Mouse (Mus musculus): ENCODE measurements at regions not wholly inside any gene's neighbourhood (a gene's known extent, or its start where the extent isn't known, plus 50 kb on each side); places are given as distances from the start of the nearest gene placed in this dataset.

GRCm38 (mm10) chr3:15132136-15132535 is 200.0 kb downstream of the Gm9733 start:
- TF ChIP-seq ETS1 (IDR thresholded peaks at IDR 0.05; ENCODE audit: low read depth, low read length) = no peak
- no peak for TF ChIP-seq HCFC1 (IDR thresholded peaks at IDR 0.05; ENCODE audit: low read depth, low read length)
- no peak for TF ChIP-seq POLR2AphosphoS5 (IDR thresholded peaks at IDR 0.05; ENCODE audit: borderline replicate concordance, low read depth, low read length)
- no peak for TF ChIP-seq ZKSCAN1 (IDR thresholded peaks at IDR 0.05; ENCODE audit: low read depth, low read length)
- TF ChIP-seq BHLHE40 (IDR thresholded peaks at IDR 0.05; ENCODE audit: borderline replicate concordance, low read depth, low read length) = no peak
- no peak for TF ChIP-seq NRF1 (IDR thresholded peaks at IDR 0.05; ENCODE audit: insufficient read depth, low read depth, low read length, poor library complexity, severe bottlenecking)
- no peak for TF ChIP-seq TAL1 (IDR thresholded peaks at IDR 0.05; ENCODE audit: low read length)
- no peak for TF ChIP-seq MAX (IDR thresholded peaks at IDR 0.05; ENCODE audit: low read length)
- TF ChIP-seq CTCF (IDR thresholded peaks at IDR 0.05 in 2 of 3, conservative IDR thresholded peaks at IDR 0.05 in 1 of 3; ENCODE audit: control insufficient read depth in 1 of 3, insufficient read depth in 1 of 3, low read depth in 2 of 3, low read length in 3 of 3, poor library complexity in 1 of 3, severe bottlenecking in 1 of 3) = no peak
- no peak for TF ChIP-seq USF1 (IDR thresholded peaks at IDR 0.05; ENCODE audit: low read depth, low read length)
- no peak for TF ChIP-seq TCF12 (IDR thresholded peaks at IDR 0.05; ENCODE audit: low read depth, low read length)
- no peak for TF ChIP-seq USF2 (IDR thresholded peaks at IDR 0.05; ENCODE audit: borderline replicate concordance in 1 of 2, insufficient read depth in 1 of 2, low read depth in 1 of 2, low read length in 2 of 2)
- no peak for TF ChIP-seq RCOR1 (IDR thresholded peaks at IDR 0.05; ENCODE audit: low read depth, low read length)
- no peak for TF ChIP-seq MYB (IDR thresholded peaks at IDR 0.05; ENCODE audit: low read depth, low read length)
- no peak for TF ChIP-seq RAD21 (IDR thresholded peaks at IDR 0.05; ENCODE audit: low read depth, low read length)
- Histone ChIP-seq H3K4me3 (ENCODE audit: control insufficient read depth in 1 of 2, insufficient read depth in 1 of 2, low read depth in 2 of 2, low read length in 2 of 2) (no peak overlapping the region), H3K27ac (ENCODE audit: control insufficient read depth, low read depth, low read length) (no peak overlapping the region), H3K79me2 (ENCODE audit: control insufficient read depth, insufficient read depth, low read length, poor library complexity) (no peaks in the 10 kb centered on the region), H3K36me3 (ENCODE audit: control insufficient read depth in 1 of 2, insufficient read depth in 2 of 2, low read length in 2 of 2) (no peaks in the 10 kb centered on the region), H3K9ac (ENCODE audit: control insufficient read depth, low read depth, low read length, poor library complexity, severe bottlenecking) (no peak overlapping the region), H3K27me3 (ENCODE audit: control insufficient read depth in 1 of 2, insufficient read depth in 2 of 2, low read length in 2 of 2) (no peaks in the 10 kb centered on the region; a peak in 1 of 4 replicates), H3K9me3 (replicated peaks; ENCODE audit: insufficient read depth, low read length) (no peaks in the 10 kb centered on the region), H3K4me1 (ENCODE audit: control insufficient read depth in 1 of 2, insufficient read depth in 2 of 2, low read length in 2 of 2) (no peaks in the 10 kb centered on the region)
- no peak for DNase-seq (ENCODE audit: low read depth, low spot score)

GRCm38 (mm10) chr3:15139550-15139949 is 192.6 kb downstream of the Gm9733 start:
- Histone ChIP-seq H3K27ac (ENCODE audit: control insufficient read depth, low read depth, low read length) (no peak overlapping the region), H3K36me3 (ENCODE audit: control insufficient read depth in 1 of 2, insufficient read depth in 2 of 2, low read length in 2 of 2) (no peaks in the 10 kb centered on the region), H3K9me3 (replicated peaks; ENCODE audit: insufficient read depth, low read length) (no peaks in the 10 kb centered on the region), H3K27me3 (ENCODE audit: control insufficient read depth in 1 of 2, insufficient read depth in 2 of 2, low read length in 2 of 2) (no peaks in the 10 kb centered on the region; a peak in 1 of 4 replicates), H3K79me2 (ENCODE audit: control insufficient read depth, insufficient read depth, low read length, poor library complexity) (no peaks in the 10 kb centered on the region), H3K9ac (ENCODE audit: control insufficient read depth, low read depth, low read length, poor library complexity, severe bottlenecking) (no peak overlapping the region), H3K4me3 (ENCODE audit: control insufficient read depth in 1 of 2, insufficient read depth in 1 of 2, low read depth in 2 of 2, low read length in 2 of 2) (no peak overlapping the region), H3K4me1 (ENCODE audit: control insufficient read depth in 1 of 2, insufficient read depth in 2 of 2, low read length in 2 of 2) (no peaks in the 10 kb centered on the region)
- no peak for DNase-seq (ENCODE audit: low read depth, low spot score)
- no peak for TF ChIP-seq USF1 (IDR thresholded peaks at IDR 0.05; ENCODE audit: low read depth, low read length)
- TF ChIP-seq EP300 (IDR thresholded peaks at IDR 0.05; ENCODE audit: low read depth in 1 of 2, low read length in 2 of 2) = no peak
- no peak for TF ChIP-seq POLR2AphosphoS2 (IDR thresholded peaks at IDR 0.05; ENCODE audit: low read length)
- TF ChIP-seq MEF2A (IDR thresholded peaks at IDR 0.05; ENCODE audit: extremely low read depth, insufficient replicate concordance, low read depth, low read length, poor library complexity, severe bottlenecking) = no peak
- no peak for TF ChIP-seq MAX (IDR thresholded peaks at IDR 0.05; ENCODE audit: low read length)
- no peak for TF ChIP-seq MAFK (IDR thresholded peaks at IDR 0.05; ENCODE audit: borderline replicate concordance, low read depth, low read length)
- no peak for TF ChIP-seq POLR2AphosphoS5 (IDR thresholded peaks at IDR 0.05; ENCODE audit: borderline replicate concordance, low read depth, low read length)
- TF ChIP-seq SIN3A (IDR thresholded peaks at IDR 0.05; ENCODE audit: low read length) = no peak
- no peak for TF ChIP-seq USF2 (IDR thresholded peaks at IDR 0.05; ENCODE audit: borderline replicate concordance in 1 of 2, insufficient read depth in 1 of 2, low read depth in 1 of 2, low read length in 2 of 2)
- TF ChIP-seq NRF1 (IDR thresholded peaks at IDR 0.05; ENCODE audit: insufficient read depth, low read depth, low read length, poor library complexity, severe bottlenecking) = no peak
- no peak for TF ChIP-seq MYB (IDR thresholded peaks at IDR 0.05; ENCODE audit: low read depth, low read length)
- TF ChIP-seq ZMIZ1 (IDR thresholded peaks at IDR 0.05; ENCODE audit: low read depth, low read length) = no peak
- no peak for TF ChIP-seq RCOR1 (IDR thresholded peaks at IDR 0.05; ENCODE audit: low read depth, low read length)
- no peak for TF ChIP-seq SMC3 (IDR thresholded peaks at IDR 0.05; ENCODE audit: low read depth, low read length)
- TF ChIP-seq NELFE (IDR thresholded peaks at IDR 0.05; ENCODE audit: low read depth, low read length) = no peak
- TF ChIP-seq ZC3H11A (IDR thresholded peaks at IDR 0.05; ENCODE audit: low read depth, low read length) = no peak
- TF ChIP-seq CTCF (IDR thresholded peaks at IDR 0.05 in 2 of 3, conservative IDR thresholded peaks at IDR 0.05 in 1 of 3; ENCODE audit: control insufficient read depth in 1 of 3, insufficient read depth in 1 of 3, low read depth in 2 of 3, low read length in 3 of 3, poor library complexity in 1 of 3, severe bottlenecking in 1 of 3) = no peak
- TF ChIP-seq BHLHE40 (IDR thresholded peaks at IDR 0.05; ENCODE audit: borderline replicate concordance, low read depth, low read length) = no peak
- TF ChIP-seq TAL1 (IDR thresholded peaks at IDR 0.05; ENCODE audit: low read length) = no peak

Measured in MEL (cell line).